Mouse (Mus musculus): ENCODE measurements at regions not wholly inside any gene's neighbourhood (a gene's known extent, or its start where the extent isn't known, plus 50 kb on each side); places are given as distances from the start of the nearest gene placed in this dataset.

DNA sequence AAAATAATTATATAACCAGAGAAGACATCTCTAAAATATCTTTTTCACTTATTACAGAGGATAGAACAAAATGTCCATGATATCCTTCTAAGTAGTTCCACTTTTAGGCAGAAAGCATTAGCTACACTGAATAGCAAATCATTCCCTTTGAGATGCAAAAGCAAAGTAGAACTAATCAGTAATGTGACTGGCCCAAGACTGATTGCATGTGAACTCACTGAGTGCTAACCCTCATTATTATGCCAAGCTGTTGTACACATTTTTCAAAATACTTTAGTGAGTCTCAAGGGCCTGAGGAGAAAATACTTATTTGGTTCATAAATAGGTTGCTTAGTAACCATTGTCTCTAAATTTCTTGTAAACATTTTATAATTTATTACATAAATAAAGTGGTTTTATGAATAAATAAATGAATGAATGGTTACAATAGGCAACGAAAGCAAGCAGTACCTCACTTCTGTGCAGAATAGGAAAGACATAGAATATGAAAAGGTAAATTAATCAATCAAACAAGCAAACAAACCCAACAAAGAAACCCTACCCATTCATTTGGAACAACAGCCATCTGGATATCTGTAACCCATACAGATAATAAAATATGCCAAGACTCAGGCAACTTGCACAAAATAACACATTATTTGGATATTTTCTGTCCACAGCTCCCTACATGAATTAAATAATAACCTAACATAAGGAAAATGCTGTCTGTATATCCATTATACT, 693.9 kb upstream of the Lrrn3 start:
- TF ChIP-seq CTCF (IDR thresholded peaks at IDR 0.05; ENCODE audit: low read depth, low read length) (no peak), GATA1 (IDR thresholded peaks at IDR 0.05; ENCODE audit: borderline replicate concordance, low read length) (no peak)
